Mouse (Mus musculus) forebrain, postnatal 0 days (tissue): ENCODE measurements at regions not wholly inside any gene's neighbourhood (a gene's known extent, or its start where the extent isn't known, plus 50 kb on each side); places are given as distances from the start of the nearest gene placed in this dataset.

ENCODE experiments used
- ATAC-seq: fragments of 200-750 bp; cut with Nextera tagmentation; 2 replicates; pipeline ENCODE4 v1.8.0; 2017; ENCODE audit warnings: mild to moderate bottlenecking, moderate library complexity
- DNase-seq: peaks from one replicate; pipeline ENCODE4 v3.0.0-alpha.2; 2015
- H3K27ac ChIP-seq: fragments of 300-500 bp; sonication (generic); 2 replicates; pipeline ENCODE4 v1.5.1; 2014; ENCODE audit warnings: low read depth, mild to moderate bottlenecking, antibody characterized with exemption, low read length, moderate library complexity, mixed read lengths
- H3K27me3 ChIP-seq: fragments of 300-500 bp; sonication (generic); 2 replicates; pipeline ENCODE4 v1.6.1; 2014; ENCODE audit warnings: mild to moderate bottlenecking, low read length, mixed read lengths; ENCODE audit not compliant: insufficient read depth
- H3K36me3 ChIP-seq: fragments of 300-500 bp; sonication (generic); 2 replicates; pipeline ENCODE4 v1.6.1; 2014; ENCODE audit warnings: mild to moderate bottlenecking, moderate library complexity; ENCODE audit not compliant: insufficient read depth
- H3K4me1 ChIP-seq: fragments of 300-500 bp; sonication (generic); 2 replicates; pipeline ENCODE4 v1.6.1; 2014; ENCODE audit warnings: antibody characterized with exemption; ENCODE audit not compliant: insufficient read depth
- H3K4me2 ChIP-seq: fragments of 300-500 bp; sonication (generic); 2 replicates; pipeline ENCODE4 v1.6.1; 2014; ENCODE audit warnings: low read depth, mild to moderate bottlenecking, moderate library complexity
- H3K4me3 ChIP-seq: fragments of 300-500 bp; sonication (generic); 2 replicates; pipeline ENCODE4 v1.5.1; 2014; ENCODE audit warnings: low read depth, low read length, mixed read lengths
- H3K9ac ChIP-seq: fragments of 300-500 bp; sonication (generic); 2 replicates; pipeline ENCODE4 v1.6.1; 2014; ENCODE audit warnings: mild to moderate bottlenecking
- H3K9me3 ChIP-seq: fragments of 300-500 bp; sonication (generic); 2 replicates; pipeline ENCODE4 v1.6.1; 2016; ENCODE audit warnings: low read length
- CTCF ChIP-seq: sonication (generic); IDR thresholded peaks from 2 replicates; pipeline ENCODE4 v1.5.1; 2016; ENCODE audit warnings: antibody characterized with exemption, control low read depth, low read depth
- WGBS: fragments of 180-500 bp; shearing (Covaris S2); extraction: QIAGEN DNeasy Blood & Tissue Kit; methylation state at CpG from one replicate; pipeline ENCODE4 v1.1.7; 2014; 5-methylcytosine and 5-hydroxymethylcytosine counted together

GRCm38 (mm10) chr10:21497110-21497509 is 95.8 kb upstream of the 1700020N01Rik start:
- ATAC-seq (no peak), DNase-seq (no peak)
- TF ChIP-seq CTCF = no peak
- Histone ChIP-seq H3K4me3 (no peak overlapping the region), H3K27me3 (no peaks in the 10 kb centered on the region), H3K4me2 (no peak overlapping the region), H3K4me1 (no peaks in the 10 kb centered on the region), H3K9me3 (no peaks in the 10 kb centered on the region), H3K36me3 (no peaks in the 10 kb centered on the region), H3K9ac (no peak overlapping the region), H3K27ac (no peak overlapping the region)
- 86% methylated on average over 3 of the region's 3 CpGs for WGBS

DNA sequence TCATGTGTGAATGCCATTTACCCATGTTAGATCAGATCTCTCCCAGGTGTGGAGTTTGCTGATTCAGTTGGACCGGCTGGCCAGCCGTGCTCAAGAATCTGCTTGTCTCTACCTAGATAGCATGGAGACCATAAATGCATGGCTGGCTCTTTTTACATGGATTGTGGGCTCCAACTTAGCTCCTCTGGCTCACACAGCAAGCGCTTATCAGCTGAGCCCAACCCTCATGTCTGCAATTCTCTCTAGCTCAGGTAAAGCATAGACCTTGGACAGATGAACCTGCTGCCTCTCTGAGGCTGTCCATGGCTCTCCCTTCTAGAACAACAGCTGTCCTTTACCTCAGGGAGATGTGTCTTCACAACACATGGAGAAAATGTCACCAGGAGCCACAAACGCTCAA is 94.8 kb upstream of the 1700020N01Rik start:
- H3K27ac ChIP-seq = no peak overlapping the region
- no peaks in the 10 kb centered on the region for H3K4me1 ChIP-seq
- no peaks in the 10 kb centered on the region for H3K27me3 ChIP-seq
- no peak overlapping the region for H3K9ac ChIP-seq
- TF ChIP-seq CTCF = no peak
- ATAC-seq (no peak), DNase-seq (no peak)
- no peak overlapping the region for H3K4me2 ChIP-seq
- H3K9me3 ChIP-seq = no peaks in the 10 kb centered on the region
- no peak overlapping the region for H3K4me3 ChIP-seq
- WGBS = 93% methylated on average over 4 of the region's 4 CpGs
- H3K36me3 ChIP-seq = no peaks in the 10 kb centered on the region

DNA sequence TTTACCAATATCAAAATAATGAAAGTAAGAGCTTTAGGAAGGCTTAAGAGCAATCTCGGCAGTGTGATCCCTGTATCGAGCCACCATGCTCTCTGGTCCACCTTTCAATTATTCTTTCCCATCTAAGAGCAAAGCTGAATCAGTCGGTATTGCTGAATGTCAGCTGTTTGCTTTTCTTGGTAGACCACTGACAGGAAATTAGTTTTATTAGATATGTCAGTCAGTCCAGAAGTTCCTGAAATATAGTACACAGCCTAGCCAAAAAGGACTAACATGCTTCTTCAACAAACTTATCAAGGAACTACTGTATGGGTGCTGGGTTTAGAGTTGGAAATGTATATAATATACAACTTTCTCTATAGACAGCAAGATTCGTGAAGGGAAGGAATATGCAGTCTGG is 91.3 kb upstream of the 1700020N01Rik start:
- no peak for DNase-seq
- no peak for TF ChIP-seq CTCF
- no peaks in the 10 kb centered on the region for H3K4me1 ChIP-seq
- no peaks in the 10 kb centered on the region for H3K27me3 ChIP-seq
- no peaks in the 10 kb centered on the region for H3K36me3 ChIP-seq
- WGBS = 91% methylated on average over 4 of the region's 4 CpGs
- ATAC-seq = no peak
- no peaks in the 10 kb centered on the region for H3K9me3 ChIP-seq
- H3K9ac ChIP-seq = no peak overlapping the region
- no peak overlapping the region for H3K27ac ChIP-seq
- no peak overlapping the region for H3K4me3 ChIP-seq
- no peak overlapping the region for H3K4me2 ChIP-seq

GRCm38 (mm10) chr10:21504431-21504830 is 88.5 kb upstream of the 1700020N01Rik start:
- H3K9me3 ChIP-seq = no peaks in the 10 kb centered on the region
- no peak overlapping the region for H3K4me2 ChIP-seq
- WGBS = 81% methylated on average over 3 of the region's 3 CpGs
- no peak for DNase-seq
- no peaks in the 10 kb centered on the region for H3K27me3 ChIP-seq
- TF ChIP-seq CTCF = no peak
- no peak for ATAC-seq
- no peaks in the 10 kb centered on the region for H3K4me1 ChIP-seq
- no peak overlapping the region for H3K4me3 ChIP-seq
- H3K9ac ChIP-seq = no peak overlapping the region
- H3K36me3 ChIP-seq = no peaks in the 10 kb centered on the region
- H3K27ac ChIP-seq = no peak overlapping the region

GRCm38 (mm10) chr10:21511386-21511785 is 81.6 kb upstream of the 1700020N01Rik start:
- no peaks in the 10 kb centered on the region for H3K9me3 ChIP-seq
- H3K4me1 ChIP-seq = no peaks in the 10 kb centered on the region
- TF ChIP-seq CTCF = no peak
- no peak overlapping the region for H3K9ac ChIP-seq
- no peak overlapping the region for H3K4me2 ChIP-seq
- no peak for ATAC-seq
- H3K27ac ChIP-seq = no peak overlapping the region
- H3K4me3 ChIP-seq = no peak overlapping the region
- no peaks in the 10 kb centered on the region for H3K36me3 ChIP-seq
- no peak for DNase-seq
- WGBS = 69% methylated on average over 5 of the region's 5 CpGs
- H3K27me3 ChIP-seq = no peaks in the 10 kb centered on the region

GRCm38 (mm10) chr10:21512486-21512885 is 80.5 kb upstream of the 1700020N01Rik start:
- no peak for ATAC-seq
- WGBS = 94% methylated on average over 13 of the region's 13 CpGs

DNA sequence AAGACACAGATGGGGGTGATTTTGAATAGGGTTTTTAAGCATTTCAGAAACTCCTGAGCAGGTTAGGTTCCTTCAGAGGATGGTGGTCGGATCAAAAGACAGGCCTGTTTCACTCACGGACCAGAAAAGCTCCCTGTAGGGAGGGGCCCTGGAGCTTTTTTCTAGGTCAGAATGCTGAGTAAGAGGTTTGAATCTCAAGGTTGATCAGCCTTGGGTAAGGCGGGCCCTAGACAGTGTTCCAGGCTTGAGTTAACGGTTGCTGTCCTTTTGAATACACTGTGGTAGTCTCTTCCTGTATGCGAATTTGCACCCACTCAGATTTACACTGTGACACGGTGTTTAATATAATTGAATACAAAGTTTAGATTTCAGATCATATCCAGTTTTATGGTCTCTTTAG is 75.2 kb upstream of the 1700020N01Rik start:
- TF ChIP-seq CTCF = no peak
- DNase-seq = no peak
- Histone ChIP-seq H3K27ac (no peak overlapping the region), H3K36me3 (no peaks in the 10 kb centered on the region), H3K9ac (no peak overlapping the region), H3K4me2 (no peak overlapping the region), H3K9me3 (no peaks in the 10 kb centered on the region), H3K4me3 (no peak overlapping the region), H3K27me3 (no peaks in the 10 kb centered on the region), H3K4me1 (peaks cover 2% of the 10 kb centered on the region; the same call in 1 of the 2 replicates)
- WGBS = 87% methylated on average over 6 of the region's 6 CpGs
- ATAC-seq = no peak

More at GRCm38 (mm10) chr10:21512486-21512885, 80.5 kb upstream of the 1700020N01Rik start:
- no peak overlapping the region for H3K4me2 ChIP-seq
- H3K4me3 ChIP-seq = no peak overlapping the region
- H3K27ac ChIP-seq = no peak overlapping the region
- no peaks in the 10 kb centered on the region for H3K36me3 ChIP-seq
- DNase-seq = no peak
- no peaks in the 10 kb centered on the region for H3K4me1 ChIP-seq
- no peak for TF ChIP-seq CTCF
- H3K27me3 ChIP-seq = no peaks in the 10 kb centered on the region
- no peak overlapping the region for H3K9ac ChIP-seq
- H3K9me3 ChIP-seq = no peaks in the 10 kb centered on the region

- 69% methylated on average over 9 of the region's 9 CpGs for WGBS
- no peak overlapping the region for H3K4me2 ChIP-seq
- no peak overlapping the region for H3K27ac ChIP-seq
- H3K4me3 ChIP-seq = no peak overlapping the region
- peaks cover 2% of the 10 kb centered on the region; the same call in 1 of the 2 replicates for H3K4me1 ChIP-seq
- H3K27me3 ChIP-seq = no peaks in the 10 kb centered on the region
- DNase-seq (peak; percentile 28), ATAC-seq (peak; percentile 54)
- TF ChIP-seq CTCF = no peak
- H3K9ac ChIP-seq = no peak overlapping the region
- H3K9me3 ChIP-seq = no peaks in the 10 kb centered on the region
- no peaks in the 10 kb centered on the region for H3K36me3 ChIP-seq
Measured at GRCm38 (mm10) chr10:21520854-21521253, 72.1 kb upstream of the 1700020N01Rik start.
